Mouse (Mus musculus) neural tube, embryonic 11.5 days (tissue): ENCODE measurements around the gene Dll1. TPM values are rescaled to one million over a fixed set of nuclear protein-coding genes. Genes with fewer than 3 reads are reported as not detected.

Experiments
- ATAC-seq: fragments of 200-750 bp; cut with Nextera tagmentation; 2 replicates; pipeline ENCODE4 v1.8.0; 2017; ENCODE audit warnings: moderate number of reproducible peaks, mild to moderate bottlenecking, moderate TSS enrichment, moderate library complexity; ENCODE audit not compliant: insufficient read depth, low FRiP score, low TSS enrichment
- DNase-seq: peaks from one replicate; pipeline ENCODE4 v3.0.0-alpha.2; 2015; ENCODE audit warnings: low spot score
- H3K27ac ChIP-seq: fragments of 300-500 bp; sonication (generic); 2 replicates; pipeline ENCODE4 v1.5.1; 2014; ENCODE audit warnings: low read depth, mild to moderate bottlenecking, low read length
- H3K27me3 ChIP-seq: fragments of 300-500 bp; sonication (generic); 2 replicates; pipeline ENCODE4 v1.6.1; 2014; ENCODE audit warnings: mild to moderate bottlenecking, low read length, mixed read lengths; ENCODE audit not compliant: control insufficient read depth, insufficient read depth
- H3K36me3 ChIP-seq: fragments of 300-500 bp; sonication (generic); 2 replicates; pipeline ENCODE4 v1.6.1; 2014; ENCODE audit warnings: mild to moderate bottlenecking, low read length, moderate library complexity, mixed read lengths; ENCODE audit not compliant: control insufficient read depth, insufficient read depth
- H3K4me1 ChIP-seq: fragments of 300-500 bp; sonication (generic); 2 replicates; pipeline ENCODE4 v1.6.1; 2014; ENCODE audit warnings: low read length, mixed read lengths; ENCODE audit not compliant: control insufficient read depth, insufficient read depth
- H3K4me2 ChIP-seq: fragments of 300-500 bp; sonication (generic); 2 replicates; pipeline ENCODE4 v1.6.1; 2014; ENCODE audit warnings: low read depth, mild to moderate bottlenecking, moderate library complexity
- H3K4me3 ChIP-seq: fragments of 300-500 bp; sonication (generic); 2 replicates; pipeline ENCODE4 v1.5.1; 2014; ENCODE audit warnings: low read depth, low read length
- H3K9ac ChIP-seq: fragments of 300-500 bp; sonication (generic); 2 replicates; pipeline ENCODE4 v1.6.1; 2014; ENCODE audit warnings: mild to moderate bottlenecking, low read length
- H3K9me3 ChIP-seq: fragments of 300-500 bp; sonication (generic); 2 replicates; pipeline ENCODE4 v1.6.1; 2016; ENCODE audit warnings: low read length; ENCODE audit not compliant: control insufficient read depth
- WGBS: fragments of 180-500 bp; shearing (Covaris S2); extraction: QIAGEN DNeasy Blood & Tissue Kit; methylation state at CpG from one replicate; pipeline ENCODE4 v1.1.7; 2014; 5-methylcytosine and 5-hydroxymethylcytosine counted together
- polyA plus RNA-seq: library from polyadenylated mRNA; unstranded; fragments of >200 nt; fragmentation: Nextera tagmentation; extraction: Ambion mirVana; gene quantifications from 2 replicates; pipeline ENCODE4 v1.2.1, GENCODE M21; 2014

Dll1 gene
- polyA plus RNA-seq, 1 experiment from 2014 or later, result 64.2 TPM

DNA sequence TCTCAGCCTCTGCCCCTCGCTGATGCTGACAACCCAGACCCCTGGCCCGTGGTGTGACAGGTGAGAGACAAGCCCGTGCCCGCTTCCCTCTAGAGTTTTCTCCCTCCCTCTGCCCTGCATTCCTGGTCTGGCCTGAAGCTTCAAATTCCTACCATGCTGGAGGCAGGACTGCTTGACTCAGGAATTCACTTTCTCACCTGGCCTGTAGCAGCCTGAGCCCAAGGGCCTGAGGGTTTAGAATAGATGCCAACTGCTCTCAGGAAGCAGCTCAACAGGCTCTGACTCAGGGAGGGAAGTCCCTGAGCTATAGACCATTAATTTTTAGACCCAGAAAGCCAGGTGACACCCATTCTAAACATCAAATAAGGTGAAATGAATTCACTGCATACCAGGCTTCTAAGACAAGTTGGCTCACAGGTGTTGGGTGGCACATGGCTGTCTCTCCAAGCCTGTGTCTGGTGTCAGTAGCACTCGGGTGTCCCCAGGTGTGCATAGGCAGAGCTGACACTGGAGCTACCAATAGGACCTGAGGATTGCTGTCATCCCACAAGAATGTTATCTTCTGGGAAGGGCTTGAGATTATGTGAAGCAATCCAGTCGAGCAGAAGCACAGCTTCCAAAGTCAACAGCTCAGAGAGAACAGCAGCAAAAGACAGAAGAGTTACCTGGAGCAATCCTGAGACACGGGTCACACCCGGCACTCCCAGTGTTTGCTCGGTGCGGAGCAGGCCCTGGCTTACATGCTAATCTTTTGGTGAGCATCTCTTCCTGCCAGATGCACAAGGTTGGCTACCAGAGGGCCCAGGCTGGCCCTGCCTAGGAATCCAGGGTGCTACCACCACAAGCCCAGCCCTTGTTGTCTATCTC, 50.5 kb downstream of the Dll1 start:
- H3K4me2 ChIP-seq, result no peak overlapping the region
- no peak overlapping the region for H3K4me3 ChIP-seq
- DNase-seq (no peak), ATAC-seq (no peak)
- no peak overlapping the region for H3K9ac ChIP-seq
- 79% methylated on average over 10 of the region's 10 CpGs for WGBS
- H3K4me1 ChIP-seq, result no peaks in the 10 kb centered on the region
- H3K36me3 ChIP-seq, result no peaks in the 10 kb centered on the region
- H3K9me3 ChIP-seq, result no peaks in the 10 kb centered on the region
- H3K27me3 ChIP-seq, result no peaks in the 10 kb centered on the region
- no peak overlapping the region for H3K27ac ChIP-seq

DNA sequence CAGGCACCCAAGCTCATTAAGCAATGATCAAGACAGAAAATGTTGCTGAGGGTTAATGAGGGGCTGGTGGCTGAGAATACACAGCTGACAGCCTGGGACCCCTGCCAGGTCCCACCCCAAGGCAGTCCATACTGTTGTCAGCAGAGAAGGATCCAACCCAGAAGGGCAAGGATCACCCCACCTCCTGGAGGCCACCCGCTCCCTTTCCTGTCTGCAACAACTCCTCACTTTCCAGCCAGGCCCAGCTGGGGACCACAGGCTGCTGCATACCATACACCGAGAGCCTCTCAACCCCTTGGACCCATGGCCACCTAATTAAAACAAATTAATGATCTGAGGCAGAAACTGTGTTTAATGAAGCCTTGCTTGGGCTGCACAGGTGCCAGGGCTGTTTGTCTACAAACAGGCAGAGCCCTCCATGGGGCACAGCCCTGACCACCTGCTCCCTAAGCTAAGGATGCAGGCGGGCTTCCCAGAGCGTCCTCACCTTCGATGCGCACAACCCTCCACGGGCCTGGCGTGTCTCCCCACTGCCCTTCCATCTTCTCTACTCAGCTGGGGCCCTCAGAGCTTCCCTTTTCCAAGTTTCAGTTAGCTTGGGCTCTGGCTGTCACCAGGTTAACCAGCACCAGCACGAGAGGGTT, 53.4 kb downstream of the Dll1 start:
- no peak overlapping the region for H3K9ac ChIP-seq
- H3K4me3 ChIP-seq, result no peak overlapping the region
- ATAC-seq, result no peak
- H3K4me1 ChIP-seq, result no peaks in the 10 kb centered on the region
- H3K9me3 ChIP-seq, result no peaks in the 10 kb centered on the region
- H3K36me3 ChIP-seq, result no peaks in the 10 kb centered on the region
- H3K4me2 ChIP-seq, result no peak overlapping the region
- 74% methylated on average over 9 of the region's 9 CpGs for WGBS
- no peak overlapping the region for H3K27ac ChIP-seq
- DNase-seq, result no peak
- H3K27me3 ChIP-seq, result no peaks in the 10 kb centered on the region

Other genes starting within 250 kb of the Dll1 start
- gene Fam120b, start 19.3 kb upstream of the Dll1 start, polyA plus RNA-seq, result 36.6 and 37.2 TPM in 2 replicates
- gene Psmb1, start 122.9 kb upstream of the Dll1 start, polyA plus RNA-seq, result 287 and 288 TPM in 2 replicates
- gene Tbp, start 123.0 kb upstream of the Dll1 start, polyA plus RNA-seq, result 84.7 TPM in 2 replicates
- 54.9 and 57.9 TPM in 2 replicates for gene Pdcd2, start 150.4 kb upstream of the Dll1 start, polyA plus RNA-seq
- 1.0 and 1.1 TPM in 2 replicates for gene Prdm9, start 187.5 kb upstream of the Dll1 start, polyA plus RNA-seq